Mouse (Mus musculus) G1E (cell line): ENCODE measurements at regions not wholly inside any gene's neighbourhood (a gene's known extent, or its start where the extent isn't known, plus 50 kb on each side); places are given as distances from the start of the nearest gene placed in this dataset.

ENCODE experiments used
- CTCF ChIP-seq: IDR thresholded peaks from 2 replicates; pipeline ENCODE4 v1.5.1; 2012; ENCODE audit warnings: low read depth, low read length, inconsistent platforms, mixed read lengths
- GATA1 ChIP-seq: IDR thresholded peaks from 2 replicates; pipeline ENCODE4 v1.6.1; 2012; ENCODE audit warnings: borderline replicate concordance, low read length, inconsistent platforms, mixed read lengths
- POLR2AphosphoS5 ChIP-seq: IDR thresholded peaks from 2 replicates; pipeline ENCODE4 v1.6.1; 2012; ENCODE audit warnings: low read depth, low read length, inconsistent platforms; ENCODE audit not compliant: insufficient replicate concordance
- TAL1 ChIP-seq: conservative IDR thresholded peaks from 2 replicates; pipeline ENCODE4 v1.6.1; 2012; ENCODE audit warnings: low read depth, low read length, inconsistent platforms, mixed read lengths

GRCm38 (mm10) chr16:50069033-50069432 lies 268.7 kb downstream of the Cd47 start:
- no peak for TF ChIP-seq CTCF
- no peak for TF ChIP-seq GATA1
- TF ChIP-seq TAL1 = no peak
- TF ChIP-seq POLR2AphosphoS5 = no peak
